Mouse (Mus musculus) neural tube, embryonic 11.5 days (tissue): ENCODE data around the gene Il2rb. TPM values are rescaled to one million over a fixed set of nuclear protein-coding genes. Genes with fewer than 3 reads are reported as not detected.

ENCODE experiments used
- ATAC-seq: fragments of 200-750 bp; cut with Nextera tagmentation; 2 replicates; pipeline ENCODE4 v1.8.0; 2017; ENCODE audit warnings: moderate number of reproducible peaks, mild to moderate bottlenecking, moderate TSS enrichment, moderate library complexity; ENCODE audit not compliant: insufficient read depth, low FRiP score, low TSS enrichment
- DNase-seq: peaks from one replicate; pipeline ENCODE4 v3.0.0-alpha.2; 2015; ENCODE audit warnings: low spot score
- H3K27ac ChIP-seq: fragments of 300-500 bp; sonication (generic); 2 replicates; pipeline ENCODE4 v1.5.1; 2014; ENCODE audit warnings: low read depth, mild to moderate bottlenecking, low read length
- H3K27me3 ChIP-seq: fragments of 300-500 bp; sonication (generic); 2 replicates; pipeline ENCODE4 v1.6.1; 2014; ENCODE audit warnings: mild to moderate bottlenecking, low read length, mixed read lengths; ENCODE audit not compliant: control insufficient read depth, insufficient read depth
- H3K36me3 ChIP-seq: fragments of 300-500 bp; sonication (generic); 2 replicates; pipeline ENCODE4 v1.6.1; 2014; ENCODE audit warnings: mild to moderate bottlenecking, low read length, moderate library complexity, mixed read lengths; ENCODE audit not compliant: control insufficient read depth, insufficient read depth
- H3K4me1 ChIP-seq: fragments of 300-500 bp; sonication (generic); 2 replicates; pipeline ENCODE4 v1.6.1; 2014; ENCODE audit warnings: low read length, mixed read lengths; ENCODE audit not compliant: control insufficient read depth, insufficient read depth
- H3K4me2 ChIP-seq: fragments of 300-500 bp; sonication (generic); 2 replicates; pipeline ENCODE4 v1.6.1; 2014; ENCODE audit warnings: low read depth, mild to moderate bottlenecking, moderate library complexity
- H3K4me3 ChIP-seq: fragments of 300-500 bp; sonication (generic); 2 replicates; pipeline ENCODE4 v1.5.1; 2014; ENCODE audit warnings: low read depth, low read length
- H3K9ac ChIP-seq: fragments of 300-500 bp; sonication (generic); 2 replicates; pipeline ENCODE4 v1.6.1; 2014; ENCODE audit warnings: mild to moderate bottlenecking, low read length
- H3K9me3 ChIP-seq: fragments of 300-500 bp; sonication (generic); 2 replicates; pipeline ENCODE4 v1.6.1; 2016; ENCODE audit warnings: low read length; ENCODE audit not compliant: control insufficient read depth
- WGBS: fragments of 180-500 bp; shearing (Covaris S2); extraction: QIAGEN DNeasy Blood & Tissue Kit; methylation state at CpG from one replicate; pipeline ENCODE4 v1.1.7; 2014; 5-methylcytosine and 5-hydroxymethylcytosine counted together
- polyA plus RNA-seq: library from polyadenylated mRNA; unstranded; fragments of >200 nt; fragmentation: Nextera tagmentation; extraction: Ambion mirVana; gene quantifications from 2 replicates; pipeline ENCODE4 v1.2.1, GENCODE M21; 2014

Il2rb gene
- polyA plus RNA-seq, 1 experiment from 2014 or later, result not detected

GRCm38 (mm10) chr15:78511951-78512350 lies 16.9 kb upstream of the Il2rb start:
- DNase-seq (no peak), ATAC-seq (no peak)

GRCm38 (mm10) chr15:78510736-78511135 lies 15.7 kb upstream of the Il2rb start:
- no peak overlapping the region for H3K9ac ChIP-seq
- no peaks in the 10 kb centered on the region for H3K9me3 ChIP-seq
- 90% methylated on average over 6 of the region's 6 CpGs for whole genome bisulfite sequencing
- peaks cover 4% of the 10 kb centered on the region; the same call in 1 of the 2 replicates for H3K4me1 ChIP-seq
- no peak overlapping the region for H3K27ac ChIP-seq
- no peaks in the 10 kb centered on the region for H3K27me3 ChIP-seq
- no peaks in the 10 kb centered on the region for H3K36me3 ChIP-seq
- no peak for ATAC-seq
- H3K4me2 ChIP-seq, result no peak overlapping the region
- no peak for DNase-seq
- H3K4me3 ChIP-seq, result no peak overlapping the region

More at GRCm38 (mm10) chr15:78511951-78512350, 16.9 kb upstream of the Il2rb start:
- 80% methylated on average over 7 of the region's 7 CpGs for WGBS
- H3K27ac ChIP-seq, result no peak overlapping the region
- no peak overlapping the region for H3K4me3 ChIP-seq
- H3K9me3 ChIP-seq, result no peaks in the 10 kb centered on the region
- H3K4me1 ChIP-seq, result peaks cover 4% of the 10 kb centered on the region; the same call in 1 of the 2 replicates
- H3K4me2 ChIP-seq, result no peak overlapping the region
- no peaks in the 10 kb centered on the region for H3K36me3 ChIP-seq
- H3K27me3 ChIP-seq, result no peaks in the 10 kb centered on the region
- H3K9ac ChIP-seq, result no peak overlapping the region

- Histone ChIP-seq H3K9me3 (no peaks in the 10 kb centered on the region), H3K36me3 (no peaks in the 10 kb centered on the region), H3K9ac (peak overlapping the region; percentile 35), H3K27me3 (no peaks in the 10 kb centered on the region), H3K4me1 (peaks cover 4% of the 10 kb centered on the region; the same call in 1 of the 2 replicates), H3K27ac (peak overlapping the region; percentile 56; the same call in 1 of the 2 replicates), H3K4me3 (no peak overlapping the region), H3K4me2 (peak overlapping the region; percentile 16)
- DNase-seq (no peak), ATAC-seq (no peak)
- WGBS, result 57% methylated on average over 8 of the region's 8 CpGs
Observed at GRCm38 (mm10) chr15:78510121-78510576, 15.1 kb upstream of the Il2rb start.

GRCm38 (mm10) chr15:78509297-78509899 lies 14.3 kb upstream of the Il2rb start:
- Histone ChIP-seq H3K27me3 (no peaks in the 10 kb centered on the region), H3K4me1 (peaks cover 4% of the 10 kb centered on the region; the same call in 1 of the 2 replicates), H3K27ac (peak overlapping the region; percentile 56; the same call in 1 of the 2 replicates), H3K36me3 (no peaks in the 10 kb centered on the region), H3K4me2 (peak overlapping the region; percentile 16), H3K4me3 (no peak overlapping the region), H3K9ac (peak overlapping the region; percentile 35), H3K9me3 (no peaks in the 10 kb centered on the region)
- WGBS, result 41% methylated on average over 12 of the region's 12 CpGs
- peak; percentile 57 for DNase-seq
- no peak for ATAC-seq

GRCm38 (mm10) chr15:78508443-78508842 lies 13.4 kb upstream of the Il2rb start:
- WGBS, result 84% methylated on average over 7 of the region's 7 CpGs
- H3K9me3 ChIP-seq, result no peaks in the 10 kb centered on the region
- no peak overlapping the region for H3K4me3 ChIP-seq
- H3K27ac ChIP-seq, result no peak overlapping the region
- H3K4me2 ChIP-seq, result no peak overlapping the region
- DNase-seq (no peak), ATAC-seq (no peak)
- H3K36me3 ChIP-seq, result no peaks in the 10 kb centered on the region
- H3K9ac ChIP-seq, result no peak overlapping the region
- no peaks in the 10 kb centered on the region for H3K27me3 ChIP-seq
- peaks cover 4% of the 10 kb centered on the region; the same call in 1 of the 2 replicates for H3K4me1 ChIP-seq

- ATAC-seq, result no peak
- H3K4me2 ChIP-seq, result no peak overlapping the region
- H3K9me3 ChIP-seq, result no peaks in the 10 kb centered on the region
- 86% methylated on average over 3 of the region's 3 CpGs for WGBS
- no peak overlapping the region for H3K9ac ChIP-seq
- H3K36me3 ChIP-seq, result no peaks in the 10 kb centered on the region
- no peak overlapping the region for H3K27ac ChIP-seq
- no peak for DNase-seq
- H3K27me3 ChIP-seq, result no peaks in the 10 kb centered on the region
- H3K4me1 ChIP-seq, result peaks cover 4% of the 10 kb centered on the region; the same call in 1 of the 2 replicates
- H3K4me3 ChIP-seq, result no peak overlapping the region
Observed at GRCm38 (mm10) chr15:78505541-78505940, 10.5 kb upstream of the Il2rb start.

GRCm38 (mm10) chr15:78504816-78505215 lies 9.7 kb upstream of the Il2rb start:
- Histone ChIP-seq H3K27me3 (no peaks in the 10 kb centered on the region), H3K27ac (no peak overlapping the region), H3K36me3 (no peaks in the 10 kb centered on the region), H3K9me3 (no peaks in the 10 kb centered on the region), H3K4me1 (peaks cover under 1% of the 10 kb centered on the region; the same call in 1 of the 2 replicates), H3K4me3 (no peak overlapping the region), H3K9ac (no peak overlapping the region), H3K4me2 (no peak overlapping the region)
- no peak for DNase-seq
- no peak for ATAC-seq
- WGBS, result 89% methylated on average over 5 of the region's 5 CpGs

GRCm38 (mm10) chr15:78504013-78504412 lies 8.9 kb upstream of the Il2rb start:
- H3K4me1 ChIP-seq, result no peaks in the 10 kb centered on the region
- no peak overlapping the region for H3K4me3 ChIP-seq
- 81% methylated on average over 1 of the region's 1 CpGs for WGBS
- no peak for DNase-seq
- H3K9me3 ChIP-seq, result no peaks in the 10 kb centered on the region
- no peaks in the 10 kb centered on the region for H3K27me3 ChIP-seq
- H3K9ac ChIP-seq, result no peak overlapping the region
- H3K36me3 ChIP-seq, result no peaks in the 10 kb centered on the region
- H3K27ac ChIP-seq, result no peak overlapping the region
- no peak overlapping the region for H3K4me2 ChIP-seq
- no peak for ATAC-seq
